Mouse (Mus musculus) liver, embryonic 16.5 days (tissue): ENCODE measurements around the gene Tmem151a. TPM values are rescaled to one million over a fixed set of nuclear protein-coding genes. Genes with fewer than 3 reads are reported as not detected.

ENCODE experiments used
- ATAC-seq: fragments of 200-750 bp; cut with Nextera tagmentation; 2 replicates; pipeline ENCODE4 v1.8.0; 2017; ENCODE audit warnings: low read depth, mild to moderate bottlenecking, moderate number of reproducible peaks, moderate library complexity
- H3K27ac ChIP-seq: fragments of 300-500 bp; sonication (generic); 2 replicates; pipeline ENCODE4 v1.5.1; 2014; ENCODE audit warnings: mild to moderate bottlenecking, low read length
- H3K27me3 ChIP-seq: fragments of 300-500 bp; sonication (generic); 2 replicates; pipeline ENCODE4 v1.6.1; 2014; ENCODE audit warnings: low read depth, low read length, mixed read lengths; ENCODE audit not compliant: control insufficient read depth, insufficient read depth
- H3K36me3 ChIP-seq: fragments of 300-500 bp; sonication (generic); 2 replicates; pipeline ENCODE4 v1.6.1; 2014; ENCODE audit warnings: mild to moderate bottlenecking; ENCODE audit not compliant: control insufficient read depth, insufficient read depth
- H3K4me1 ChIP-seq: fragments of 300-500 bp; sonication (generic); 2 replicates; pipeline ENCODE4 v1.6.1; 2014; ENCODE audit warnings: low read depth, low read length, mixed read lengths; ENCODE audit not compliant: control insufficient read depth
- H3K4me2 ChIP-seq: fragments of 300-500 bp; sonication (generic); 2 replicates; pipeline ENCODE4 v1.6.1; 2014; ENCODE audit warnings: low read depth, low read length, mixed read lengths
- H3K4me3 ChIP-seq: fragments of 300-500 bp; sonication (generic); 2 replicates; pipeline ENCODE4 v1.5.1; 2014; ENCODE audit warnings: low read depth, mild to moderate bottlenecking, low read length
- H3K9ac ChIP-seq: fragments of 300-500 bp; sonication (generic); 2 replicates; pipeline ENCODE4 v1.6.1; 2014; ENCODE audit warnings: low read depth, low read length
- H3K9me3 ChIP-seq: fragments of 300-500 bp; sonication (generic); replicated peaks from 2 replicates; pipeline ENCODE4 v1.6.1; 2016; ENCODE audit warnings: low read length; ENCODE audit not compliant: control insufficient read depth
- WGBS: fragments of 180-500 bp; shearing (Covaris S2); extraction: QIAGEN DNeasy Blood & Tissue Kit; methylation state at CpG from one replicate; pipeline ENCODE4 v1.1.7; 2014; ENCODE audit not compliant: insufficient replicate concordance; 5-methylcytosine and 5-hydroxymethylcytosine counted together
- polyA plus RNA-seq: library from polyadenylated mRNA; unstranded; fragments of >200 nt; fragmentation: Nextera tagmentation; extraction: Ambion mirVana; gene quantifications from 2 replicates; pipeline ENCODE4 v1.2.1, GENCODE M21; 2015

Tmem151a gene
- polyA plus RNA-seq, 1 experiment from 2014 or later, result 0.52 TPM

DNA sequence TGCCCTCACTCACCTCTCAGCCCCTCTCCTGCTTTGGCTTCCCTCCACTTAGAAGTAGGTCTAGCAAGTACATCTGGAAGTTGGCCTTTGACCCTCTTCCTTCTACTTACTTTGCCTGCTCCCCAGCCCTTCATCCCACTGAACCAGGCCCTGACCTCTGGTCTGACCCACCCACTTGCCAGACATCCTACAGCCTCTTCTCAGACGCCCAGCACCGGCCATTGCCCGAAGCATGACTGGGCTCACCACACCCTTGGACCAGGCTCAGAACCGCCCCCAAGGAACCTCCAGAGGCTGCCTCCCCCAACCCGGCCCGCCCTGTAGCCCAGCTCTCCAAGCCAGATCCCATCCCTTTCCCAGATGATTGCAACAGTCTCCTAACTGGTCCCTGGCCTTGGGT lies 22.9 kb downstream of the Tmem151a start:
- Histone ChIP-seq H3K4me1 (peaks cover 28% of the 10 kb centered on the region), H3K9ac (no peak overlapping the region), H3K4me2 (no peak overlapping the region), H3K27me3 (peaks cover 7% of the 10 kb centered on the region), H3K4me3 (no peak overlapping the region), H3K36me3 (no peaks in the 10 kb centered on the region), H3K27ac (no peak overlapping the region), H3K9me3 (no peaks in the 10 kb centered on the region)
- WGBS, result 64% methylated on average over 6 of the region's 6 CpGs
- ATAC-seq, result no peak

- Histone ChIP-seq H3K27me3 (peaks cover 3% of the 10 kb centered on the region), H3K27ac (no peak overlapping the region), H3K36me3 (no peaks in the 10 kb centered on the region), H3K4me2 (no peak overlapping the region), H3K4me1 (peaks cover 24% of the 10 kb centered on the region), H3K9me3 (no peaks in the 10 kb centered on the region), H3K4me3 (no peak overlapping the region), H3K9ac (no peak overlapping the region)
- 54% methylated on average over 5 of the region's 5 CpGs for WGBS
- ATAC-seq, result no peak
These were observed 23.3 kb downstream of the Tmem151a start for GRCm38 (mm10) chr19:5062041-5062440.

DNA sequence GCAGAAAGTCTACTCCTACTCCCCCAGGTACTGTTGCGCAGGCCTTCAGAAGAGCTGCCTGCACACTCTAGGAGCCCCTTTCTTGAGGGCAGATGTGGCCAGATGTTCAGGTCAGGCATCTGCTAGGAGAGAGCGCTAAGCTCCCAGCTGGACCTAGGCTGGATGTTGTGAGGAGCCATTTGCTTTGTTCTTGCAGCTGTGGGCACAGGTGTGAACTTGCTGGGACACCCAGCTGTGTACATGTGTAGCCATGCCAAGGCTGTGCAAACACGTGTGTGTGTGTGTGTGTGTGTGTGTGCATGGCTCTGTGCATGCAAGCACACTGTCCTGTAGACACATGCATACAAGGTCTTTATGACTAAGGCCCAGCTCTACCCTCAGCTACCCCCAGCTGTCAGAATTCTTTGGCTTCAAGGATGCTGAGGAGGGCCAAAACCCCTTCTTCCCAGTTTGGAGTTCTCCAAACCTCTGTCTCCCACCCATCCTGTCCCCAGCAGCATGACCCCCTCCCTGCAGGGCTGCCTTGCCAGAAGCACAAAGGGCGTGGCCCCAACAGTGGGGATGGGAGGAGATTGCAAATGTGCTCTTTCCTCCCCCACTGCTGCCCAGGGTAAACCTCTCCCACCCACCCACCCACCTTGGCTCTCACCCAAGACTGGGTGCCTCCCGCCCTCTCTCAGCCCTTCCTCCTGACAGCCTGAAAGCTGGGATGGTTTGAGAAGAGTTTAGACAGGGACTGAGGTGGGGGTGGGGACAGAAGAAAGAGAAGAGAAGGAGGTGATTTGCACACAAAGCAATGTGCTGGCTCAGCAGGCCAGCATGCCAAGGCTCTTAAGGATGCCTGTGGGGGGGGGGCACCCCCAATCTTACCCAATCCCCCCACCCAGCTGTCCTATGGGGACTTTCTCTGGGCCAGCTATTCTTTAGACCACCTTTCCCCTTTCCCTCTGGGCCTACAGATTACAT lies 24.7 kb downstream of the Tmem151a start:
- WGBS, result 40% methylated on average over 5 of the region's 5 CpGs
- H3K36me3 ChIP-seq, result no peaks in the 10 kb centered on the region
- H3K9me3 ChIP-seq, result no peaks in the 10 kb centered on the region
- H3K27ac ChIP-seq, result no peak overlapping the region
- no peak overlapping the region for H3K4me2 ChIP-seq
- no peak overlapping the region for H3K9ac ChIP-seq
- no peaks in the 10 kb centered on the region; the same call in 1 of the 2 replicates for H3K27me3 ChIP-seq
- H3K4me1 ChIP-seq, result peaks cover 23% of the 10 kb centered on the region
- H3K4me3 ChIP-seq, result no peak overlapping the region
- ATAC-seq, result 0 out of 2 replicates have a peak, but pooled peaks have one; percentile 17

- ATAC-seq, result no peak
- H3K27ac ChIP-seq, result no peak overlapping the region
- no peak overlapping the region for H3K9ac ChIP-seq
- H3K27me3 ChIP-seq, result no peaks in the 10 kb centered on the region
- H3K36me3 ChIP-seq, result no peaks in the 10 kb centered on the region
- H3K4me2 ChIP-seq, result no peak overlapping the region
- peaks cover 18% of the 10 kb centered on the region for H3K4me1 ChIP-seq
- no peaks in the 10 kb centered on the region for H3K9me3 ChIP-seq
- 21% methylated on average over 10 of the region's 10 CpGs for WGBS
- H3K4me3 ChIP-seq, result no peak overlapping the region
These were observed 26.2 kb downstream of the Tmem151a start for GRCm38 (mm10) chr19:5058801-5059771.

GRCm38 (mm10) chr19:5057876-5058775 lies 27.2 kb downstream of the Tmem151a start:
- ATAC-seq, result no peak
- H3K9ac ChIP-seq, result no peak overlapping the region
- H3K36me3 ChIP-seq, result no peaks in the 10 kb centered on the region
- peaks cover 18% of the 10 kb centered on the region for H3K4me1 ChIP-seq
- H3K4me3 ChIP-seq, result no peak overlapping the region
- H3K9me3 ChIP-seq, result no peaks in the 10 kb centered on the region
- no peak overlapping the region for H3K4me2 ChIP-seq
- peaks cover 6% of the 10 kb centered on the region for H3K27me3 ChIP-seq
- WGBS, result 27% methylated on average over 16 of the region's 16 CpGs
- no peak overlapping the region for H3K27ac ChIP-seq

DNA sequence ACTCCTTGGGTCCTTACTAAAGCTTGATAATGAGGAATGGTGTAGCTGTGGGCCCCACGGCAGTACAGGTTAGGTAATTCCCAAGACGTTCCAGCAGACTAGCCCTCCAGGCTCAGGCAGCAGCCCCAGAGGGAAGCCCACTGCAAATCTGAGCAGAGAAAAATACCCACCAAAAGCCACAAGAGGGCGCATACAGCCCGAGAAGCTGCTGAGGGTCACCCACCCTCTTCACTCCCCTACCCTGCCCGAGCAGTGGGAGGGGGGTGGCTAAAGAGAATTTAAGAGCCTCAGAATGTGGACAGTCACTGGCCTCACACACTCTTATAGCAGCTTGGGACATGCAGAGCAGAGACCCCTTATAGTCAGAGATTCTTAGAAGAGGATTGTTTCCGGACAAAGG lies 29.1 kb downstream of the Tmem151a start:
- H3K27me3 ChIP-seq, result peaks cover 25% of the 10 kb centered on the region
- no peak overlapping the region for H3K27ac ChIP-seq
- H3K4me1 ChIP-seq, result peaks cover 17% of the 10 kb centered on the region
- H3K36me3 ChIP-seq, result no peaks in the 10 kb centered on the region
- WGBS, result 19% methylated on average over 6 of the region's 6 CpGs
- H3K9ac ChIP-seq, result no peak overlapping the region
- H3K9me3 ChIP-seq, result no peaks in the 10 kb centered on the region
- no peak overlapping the region for H3K4me3 ChIP-seq
- no peak overlapping the region for H3K4me2 ChIP-seq
- no peak for ATAC-seq

DNA sequence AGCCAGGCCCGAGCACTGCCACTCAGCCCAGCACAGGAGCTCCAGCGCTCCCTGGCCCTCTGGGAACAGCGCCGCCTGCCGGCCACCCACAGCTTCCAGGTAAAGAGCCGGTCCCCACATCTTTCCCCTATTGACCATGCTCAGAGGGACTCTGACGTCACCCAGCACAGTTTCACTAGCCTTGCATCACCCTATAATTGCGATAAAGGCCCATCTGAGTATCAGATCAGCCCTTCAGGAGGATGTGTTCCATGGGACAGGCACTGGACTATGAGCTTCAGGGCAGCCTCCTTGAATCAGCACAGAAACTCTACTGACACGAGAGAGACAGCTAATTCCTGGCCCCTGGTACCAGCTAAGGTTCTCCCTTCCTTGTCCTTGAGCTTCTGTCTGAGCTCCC lies 31.4 kb downstream of the Tmem151a start:
- Histone ChIP-seq H3K9ac (no peak overlapping the region), H3K27ac (no peak overlapping the region), H3K4me2 (no peak overlapping the region), H3K36me3 (no peaks in the 10 kb centered on the region), H3K4me3 (no peak overlapping the region), H3K4me1 (peaks cover 7% of the 10 kb centered on the region), H3K27me3 (peaks cover 33% of the 10 kb centered on the region), H3K9me3 (no peaks in the 10 kb centered on the region)
- ATAC-seq, result no peak
- WGBS, result 18% methylated on average over 9 of the region's 9 CpGs

- Histone ChIP-seq H3K27me3 (peaks cover 33% of the 10 kb centered on the region), H3K36me3 (no peaks in the 10 kb centered on the region), H3K9me3 (no peaks in the 10 kb centered on the region), H3K27ac (no peak overlapping the region), H3K4me2 (no peak overlapping the region), H3K9ac (no peak overlapping the region), H3K4me3 (no peak overlapping the region), H3K4me1 (peaks cover 3% of the 10 kb centered on the region; the same call in 1 of the 2 replicates)
- 69% methylated on average over 17 of the region's 17 CpGs for WGBS
- no peak for ATAC-seq
These were observed 32.5 kb downstream of the Tmem151a start for GRCm38 (mm10) chr19:5052853-5053252.
